Mouse (Mus musculus) cerebellum, adult 11 months (tissue): Measurements from ENCODE around the gene Fam84b.
"Not testable (repeated sequence)": the region's sequence is repeated elsewhere in the genome, so short reads cannot be mapped to it uniquely, and the experiment has no call there.

Source experiments
- DNase-seq: peaks from one replicate; pipeline ENCODE4 v3.0.0; 2022

Fam84b gene

GRCm38 (mm10) chr15:60853231-60853999, at the start of gene Fam84b:
Gene Fam84b (minus strand): TSS chr15:60853778.
- DNase-seq = no peak

GRCm38 (mm10) chr15:60898187-60898965, 44.8 kb upstream of the Fam84b start:
- no peak for DNase-seq

DNA sequence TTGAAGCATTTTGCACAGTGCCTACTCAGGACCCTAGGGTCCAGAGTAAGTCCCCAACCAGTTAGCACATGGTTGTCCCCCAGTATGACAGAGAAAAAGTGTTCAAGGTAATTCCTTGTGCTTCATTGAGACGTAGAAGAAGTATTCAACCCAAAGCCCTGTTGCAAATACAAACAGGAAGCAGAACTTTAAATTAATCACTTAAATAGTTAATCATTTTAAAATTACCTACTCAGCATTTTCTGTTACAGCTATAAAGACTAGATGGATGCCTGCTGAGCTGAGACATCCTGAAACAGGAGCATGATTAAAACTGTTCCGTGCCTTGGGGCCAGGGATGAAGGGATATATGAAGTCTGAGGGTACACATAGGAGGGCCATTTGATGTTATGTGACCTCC, 42.5 kb upstream of the Fam84b start:
- no peak for DNase-seq

- no peak for DNase-seq
These were observed 39.4 kb upstream of the Fam84b start for GRCm38 (mm10) chr15:60892976-60893463.

DNA sequence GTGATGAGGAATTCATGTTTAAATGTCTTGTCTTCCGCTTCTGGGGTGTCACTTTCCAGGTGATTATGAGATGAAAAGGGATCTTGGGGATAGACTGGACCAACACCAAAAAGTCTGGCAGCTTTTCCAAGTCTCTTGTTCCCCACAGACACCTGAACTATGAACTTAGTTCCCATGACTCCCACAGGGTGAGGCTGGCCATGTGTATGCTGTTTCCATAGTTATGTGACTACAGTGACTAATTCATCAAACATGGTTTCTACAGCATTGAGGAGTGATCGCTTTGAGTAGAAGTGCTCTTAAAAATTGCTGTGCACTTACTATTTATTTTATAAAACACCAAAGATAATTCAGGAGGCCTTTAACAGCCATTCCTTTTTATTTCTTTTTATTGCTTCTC, 35.1 kb upstream of the Fam84b start:
- DNase-seq = no peak

DNA sequence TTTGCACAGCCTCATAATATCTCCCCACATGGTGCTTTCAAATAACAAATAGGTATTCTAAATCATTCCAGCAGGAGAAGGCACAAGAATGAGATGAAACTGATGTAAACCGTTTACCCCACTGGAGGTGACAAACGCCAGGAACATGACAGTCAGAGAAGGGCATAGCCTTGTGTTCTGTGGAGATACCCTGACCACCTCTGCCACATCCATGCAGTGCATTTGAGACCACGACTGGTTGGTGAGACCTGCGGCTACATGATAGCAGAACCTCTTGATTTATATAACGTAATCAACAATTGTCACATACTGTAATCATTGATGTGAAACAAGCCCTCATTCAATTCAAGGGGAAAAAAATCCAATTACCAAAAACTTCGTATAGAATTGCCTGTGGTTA, 22.1 kb upstream of the Fam84b start:
- no peak for DNase-seq

DNA sequence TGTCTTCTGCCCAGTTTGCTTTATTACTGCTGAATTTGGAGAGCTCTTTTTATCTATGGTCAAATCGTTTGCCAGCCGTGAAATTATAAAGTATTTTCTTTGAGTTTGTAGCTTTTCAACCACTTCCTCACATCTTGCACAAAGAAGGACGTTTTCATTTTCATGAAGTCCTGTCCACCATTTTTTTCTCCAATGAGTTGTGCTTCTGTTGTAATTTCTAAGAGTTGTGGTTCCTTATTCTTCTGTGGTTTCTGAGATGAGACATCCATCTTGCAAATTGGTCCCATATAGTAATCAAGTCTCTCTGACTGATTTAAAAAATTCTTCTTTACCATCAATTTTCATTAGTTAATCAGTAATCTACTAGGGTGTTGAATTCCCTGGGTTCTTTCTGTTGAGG, 8.8 kb upstream of the Fam84b start:
- DNase-seq = no peak

DNA sequence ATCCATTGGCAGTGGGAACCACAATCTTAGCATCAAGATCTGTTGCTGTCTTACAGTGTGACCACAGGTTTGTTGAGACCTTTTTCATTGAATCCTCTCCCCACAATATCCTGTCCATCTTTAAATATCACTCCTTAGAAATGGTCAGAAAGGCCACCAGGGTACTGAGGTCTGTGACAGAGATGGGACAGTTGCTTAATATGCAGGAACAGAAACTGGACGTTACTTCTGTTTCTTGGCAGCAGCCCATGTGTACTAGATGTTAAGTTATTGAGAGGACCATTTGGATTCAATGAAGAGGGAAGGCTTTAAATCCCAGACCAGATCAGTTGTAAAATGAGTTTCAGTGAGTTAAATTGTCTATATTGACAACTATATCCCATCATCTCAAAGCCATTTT, 1.5 kb upstream of the Fam84b start:
- DNase-seq = no peak

GRCm38 (mm10) chr15:60854151-60854550, 573 bp upstream of the Fam84b start:
- no peak for DNase-seq

- DNase-seq = no peak
These were observed 4.9 kb downstream of the Fam84b start for GRCm38 (mm10) chr15:60848630-60849029.

DNA sequence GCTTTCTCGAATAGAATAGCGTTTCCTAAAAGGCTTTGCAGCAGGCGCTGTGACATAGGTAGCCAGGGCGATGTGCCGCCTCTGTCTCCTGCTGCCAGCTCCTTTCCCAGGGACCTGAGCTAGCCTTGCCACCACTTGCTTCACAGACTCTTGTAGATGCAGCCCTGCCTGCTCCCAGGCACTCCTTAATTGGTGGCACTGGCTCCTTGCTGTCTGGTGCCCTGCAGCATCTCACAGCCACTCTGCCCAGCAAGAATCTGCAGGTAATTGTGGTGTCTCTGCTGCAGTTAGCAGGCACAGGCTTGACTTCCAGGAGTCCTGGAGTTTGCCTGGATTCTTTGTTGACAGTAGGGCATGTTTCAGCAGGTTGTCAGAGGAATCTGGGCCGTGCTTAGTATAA, 7.3 kb downstream of the Fam84b start:
- no peak for DNase-seq

DNA sequence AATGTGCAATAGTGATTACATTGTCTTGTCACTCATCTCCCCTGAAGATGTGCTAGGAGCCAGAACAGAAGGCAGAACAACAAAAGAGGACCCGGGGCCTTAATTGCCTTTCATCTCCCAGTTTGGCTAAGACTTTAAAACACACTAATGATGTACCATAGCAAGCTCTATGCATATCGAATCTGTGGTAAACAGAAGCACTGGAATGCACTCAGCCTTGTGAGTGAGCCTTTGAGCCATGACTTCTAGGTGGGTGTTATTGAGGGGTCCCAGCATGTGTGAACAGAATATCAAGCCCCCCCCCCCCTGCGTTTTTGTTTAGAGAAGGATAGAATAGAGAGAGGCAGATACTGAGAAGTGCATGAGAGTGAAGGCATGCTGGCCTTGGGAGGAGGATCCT, 7.7 kb downstream of the Fam84b start:
- no peak for DNase-seq

- no peak for DNase-seq
These were observed 11.8 kb downstream of the Fam84b start for GRCm38 (mm10) chr15:60841785-60842184.

DNA sequence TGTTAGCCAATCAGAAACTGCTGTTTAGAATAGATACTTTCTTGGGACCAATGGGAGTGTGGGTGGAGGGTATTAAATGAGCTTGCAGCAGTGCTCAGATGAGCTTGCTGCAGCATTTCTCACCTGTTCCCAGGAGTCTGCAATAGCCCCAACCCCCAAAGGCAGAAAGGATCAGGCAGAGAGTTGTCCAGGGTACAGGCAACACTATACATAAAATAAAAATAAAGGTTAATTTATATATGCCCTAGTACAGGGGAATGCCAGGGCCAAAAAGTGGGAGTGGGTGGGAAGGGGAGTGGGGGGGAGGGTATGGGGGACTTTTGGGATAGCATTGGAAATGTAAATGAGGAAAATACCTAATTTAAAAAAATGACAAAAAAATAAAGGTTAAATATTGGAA, 12.3 kb downstream of the Fam84b start:
- not testable (repeated sequence) for DNase-seq

- DNase-seq = no peak
These were observed 13.3 kb downstream of the Fam84b start for GRCm38 (mm10) chr15:60840296-60840670.

DNA sequence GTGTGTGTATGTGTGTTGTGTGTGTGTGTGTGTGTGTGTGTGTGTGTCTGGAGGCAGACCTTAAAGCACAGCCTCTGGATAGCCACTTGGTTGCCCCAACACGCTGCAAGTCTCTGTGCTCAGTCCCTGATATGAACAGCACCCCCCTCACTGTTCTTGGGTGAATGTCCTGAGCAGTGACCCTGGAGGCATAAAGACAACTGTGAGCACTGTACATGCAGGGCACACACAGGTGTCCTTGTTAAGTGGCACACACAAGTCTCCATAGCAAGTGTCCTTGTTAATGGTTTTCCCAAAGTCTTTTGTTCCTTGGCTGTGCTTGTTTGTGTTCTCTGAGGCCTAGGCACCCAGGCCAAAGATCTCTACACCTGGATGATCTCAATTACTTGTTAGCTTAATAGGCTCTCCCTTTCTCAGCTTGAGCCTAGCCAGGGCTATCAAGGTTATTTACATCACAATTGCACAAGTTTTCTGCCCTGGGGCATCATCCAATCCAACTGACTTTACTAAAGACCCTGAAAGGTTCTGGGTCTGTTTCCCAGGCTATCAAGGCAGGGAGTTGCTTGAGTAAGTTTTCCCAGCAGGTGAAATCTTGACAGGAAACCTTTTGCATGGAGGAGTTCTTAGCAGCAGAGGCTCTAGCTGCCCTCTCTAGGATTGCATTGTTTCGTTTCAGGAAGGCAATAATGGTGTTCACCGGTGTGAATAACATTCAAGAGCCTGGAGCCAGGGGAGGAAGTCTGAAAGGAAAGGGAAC, 13.9 kb downstream of the Fam84b start:
- DNase-seq = no peak

- DNase-seq = no peak
These were observed 15.4 kb downstream of the Fam84b start for GRCm38 (mm10) chr15:60838135-60838534.

DNA sequence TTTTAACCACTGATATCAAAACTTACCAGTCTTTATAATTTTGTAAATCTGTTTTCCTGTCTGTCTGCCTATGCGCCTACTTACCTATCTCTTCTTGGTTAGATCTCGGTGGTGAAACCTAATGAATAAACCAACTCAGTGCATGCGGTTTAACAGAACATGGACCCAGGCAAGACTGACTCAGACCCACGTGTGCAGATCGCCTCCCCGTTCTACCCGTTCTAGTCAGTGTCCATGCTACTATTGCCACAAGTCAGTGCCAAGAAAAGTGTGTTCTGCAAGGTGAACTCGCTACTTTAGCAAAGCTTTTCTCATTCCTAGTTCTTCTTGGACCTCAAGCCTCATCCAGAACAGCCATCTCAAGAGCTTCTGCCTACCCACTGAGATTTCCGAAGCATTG, 15.9 kb downstream of the Fam84b start:
- DNase-seq = no peak

DNA sequence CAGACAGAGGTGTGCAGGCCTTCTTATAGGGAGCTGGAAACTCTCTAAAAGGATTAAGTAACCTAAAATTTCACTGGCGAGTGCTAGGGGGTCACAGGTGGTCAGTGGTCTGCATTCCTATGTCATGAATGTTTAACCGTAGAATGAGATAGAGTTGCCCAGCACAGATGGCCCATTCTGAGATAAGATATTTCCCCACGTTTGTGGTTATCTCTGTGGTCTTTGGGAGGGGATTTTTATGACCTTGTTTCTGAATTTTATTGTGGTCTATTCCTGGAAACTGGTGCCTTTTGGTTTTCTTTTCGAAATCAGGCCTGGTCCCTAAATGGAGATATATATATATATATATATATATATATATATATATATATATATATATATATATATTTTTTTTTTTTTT, 17.3 kb downstream of the Fam84b start:
- DNase-seq = no peak

- no peak for DNase-seq
These were observed 18.7 kb downstream of the Fam84b start for GRCm38 (mm10) chr15:60834598-60835571.

DNA sequence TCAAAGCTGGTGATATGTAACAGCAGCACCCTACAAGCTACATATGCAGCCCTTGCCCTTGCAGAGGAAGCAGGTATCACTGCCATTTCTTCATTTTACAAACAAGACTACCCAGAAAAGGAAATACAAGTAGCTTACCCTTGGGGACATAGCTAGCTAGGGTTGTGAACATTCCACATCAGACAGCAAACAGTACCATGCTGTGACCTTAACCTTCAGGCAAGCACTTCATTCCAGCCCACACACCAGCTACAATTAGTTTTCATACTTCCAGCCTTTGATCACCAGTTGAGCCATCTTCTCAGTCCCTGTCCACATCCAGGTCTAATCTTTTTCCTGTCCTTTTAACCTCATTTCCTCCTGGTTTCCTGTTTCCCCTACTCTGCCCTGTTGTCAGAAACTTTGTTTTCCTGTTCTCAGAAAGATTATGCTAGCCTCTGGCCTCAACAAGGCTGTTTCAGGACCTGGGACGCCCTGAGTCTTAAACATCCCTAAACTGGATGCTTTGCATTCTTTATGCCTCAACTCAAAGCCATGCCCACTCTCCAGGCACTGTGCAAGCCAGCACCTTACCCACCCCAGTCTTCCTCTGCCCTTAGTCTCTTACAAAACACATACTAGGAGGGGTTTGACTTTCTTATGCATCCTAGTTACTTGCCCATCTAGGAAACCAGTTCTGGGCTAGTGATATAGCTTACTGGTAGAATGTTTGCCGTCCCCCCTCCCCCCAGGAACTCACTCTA, 19.9 kb downstream of the Fam84b start:
- DNase-seq = no peak

- DNase-seq = no peak
These were observed 21.0 kb downstream of the Fam84b start for GRCm38 (mm10) chr15:60832586-60832985.
